In the genomic region with DNA sequence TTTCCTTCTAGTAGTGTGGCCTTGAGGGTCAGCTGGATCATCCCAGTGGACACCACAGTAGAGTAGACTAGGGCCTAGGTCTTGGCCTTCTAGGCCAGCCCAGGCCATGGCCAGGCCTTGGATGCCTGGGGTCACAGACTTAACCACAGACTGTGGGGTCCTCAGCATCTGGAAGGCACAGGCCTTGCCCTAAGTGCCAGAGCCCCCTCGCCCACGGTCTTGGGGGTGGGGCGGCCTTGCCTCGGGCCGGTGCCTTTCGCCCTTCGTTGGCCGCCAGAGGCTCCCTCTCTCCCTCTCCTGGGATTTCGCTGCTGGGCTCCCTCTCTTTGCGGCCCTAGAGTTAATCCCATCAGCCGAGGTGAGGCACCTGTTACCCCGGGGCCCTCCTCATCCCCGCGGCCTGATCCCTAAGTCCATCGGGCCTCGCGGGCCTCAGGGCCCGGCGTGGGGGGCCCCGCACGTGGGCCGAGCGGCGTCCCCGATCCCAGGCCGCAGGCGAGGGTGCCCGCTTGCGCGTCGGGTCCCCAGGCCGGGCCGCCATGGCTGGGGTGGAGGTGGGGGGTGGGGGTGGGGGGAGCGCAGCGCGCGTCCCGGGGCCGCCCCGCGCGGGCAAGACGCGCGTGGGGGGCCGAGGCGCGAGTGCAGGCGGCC, we compare ENCODE assay signal across 7 mouse cellular contexts. TPM values are rescaled to one million over a fixed set of nuclear protein-coding genes. Genes with fewer than 3 reads are reported as not detected.
DNase-seq lines count a peak whose midpoint lies in the region; ATAC-seq lines count a peak whose summit lies in the region.

A gene (plus strand): TSS at position 244 of the 651 bp plus-strand sequence.

- peak; percentile 67 for ATAC-seq in hindbrain, embryonic 12.5 days (ENCODE audit: low FRiP score)

- H3K27ac ChIP-seq in hindbrain, embryonic 12.5 days = peak within 1 kb of the TSS; percentile 98

- under 1% methylated on average over 48 of the region's 49 CpGs for WGBS in hindbrain, embryonic 12.5 days

- peak; percentile 81 for DNase-seq in adrenal gland, postnatal 14 days
- peak; percentile 70 for DNase-seq in cerebellum, adult 9-11 months
- peak; percentile 38 to 54 for DNase-seq in frontal cortex, postnatal 10 days (ENCODE audit: low spot score in 2 of 2)
- DNase-seq in layer of hippocampus, postnatal 25 days (ENCODE audit: extremely low spot score in 1 of 2, low spot score in 1 of 2) = peak; percentile 44 to 48
- peak; percentile 73 for DNase-seq in lung, postnatal 10 days
- peak; percentile 72 for DNase-seq in retina, adult 2 months (ENCODE audit: low read depth, low spot score)

- H3K4me3 ChIP-seq in hindbrain, embryonic 12.5 days = peak within 1 kb of the TSS; percentile 77

- H3K4me2 ChIP-seq in hindbrain, embryonic 12.5 days (replicated peaks) = peak within 1 kb of the TSS; percentile 74

- peaks cover 28% of the 10 kb centered on the region for H3K4me1 ChIP-seq in hindbrain, embryonic 12.5 days

- 0 out of 2 replicates have a peak, but pooled peaks cover 4% of the 10 kb centered on the region for H3K36me3 ChIP-seq in hindbrain, embryonic 12.5 days

- no peaks in the 10 kb centered on the region for H3K27me3 ChIP-seq in hindbrain, embryonic 12.5 days

- no peaks in the 10 kb centered on the region for H3K9me3 ChIP-seq in hindbrain, embryonic 12.5 days (replicated peaks)

- peak within 1 kb of the TSS; percentile 97 for H3K9ac ChIP-seq in hindbrain, embryonic 12.5 days

RNA-seq across cellular contexts. Expression of the gene that starts here (rescaled TPM):
- 36.3 and 39.6 TPM in 2 replicates for total RNA-seq in adrenal gland, postnatal 14 days (2021)
- polyA plus RNA-seq in hindbrain, embryonic 12.5 days (2016; fragmentation: Nextera tagmentation; extraction: Ambion mirVana) = 28.3 and 30.9 TPM in 2 replicates
- 100 to 1,000 TPM; 146 to 154 TPM for total RNA-seq in layer of hippocampus, postnatal 25 days (2021)

Comparison
In these comparisons a context has a peak if more than half of its experiments do, and no peak if none do; other contexts are left out.
1. Peak in every context shown above with its lines: DNase-seq, ATAC-seq, H3K4me3 ChIP-seq and H3K27ac ChIP-seq.